Mouse (Mus musculus): ENCODE data around the gene Stat6.

- TF ChIP-seq CTCF (conservative IDR thresholded peaks at IDR 0.05; ENCODE audit: insufficient read depth, insufficient read length, low read depth, low read length): no peak
- no peak for TF ChIP-seq POLR2A (IDR thresholded peaks at IDR 0.05; ENCODE audit: low read depth, low read length)
Observed at GRCm38 (mm10) chr10:127623439-127624216, 19.2 kb upstream of the Stat6 start.

Data from kidney, adult 2 months (tissue).